Comparison of ENCODE assay signal across 18 mouse cellular contexts in the genomic region with DNA sequence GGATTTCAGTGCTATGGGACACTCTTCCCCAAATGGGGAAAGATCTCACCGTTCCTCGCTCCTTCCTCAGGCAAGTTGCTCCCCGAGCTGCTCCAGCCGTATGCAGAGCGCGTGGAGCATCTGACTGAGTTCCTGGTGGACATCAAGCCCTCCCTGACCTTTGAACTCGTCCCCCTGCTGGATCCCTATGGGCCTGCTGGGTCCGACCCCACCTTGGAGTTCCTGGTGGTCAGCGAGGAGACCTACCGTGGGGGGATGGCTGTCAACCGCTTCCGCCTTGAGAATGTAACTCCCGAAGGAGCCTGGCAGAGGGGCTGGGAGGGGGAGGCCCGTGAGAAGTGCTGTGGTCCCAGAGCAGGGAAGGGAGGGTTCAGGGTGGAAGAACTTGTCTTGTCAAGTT. TPM values are rescaled to one million over a fixed set of nuclear protein-coding genes. Genes with fewer than 3 reads are reported as not detected.
DNase-seq lines count a peak whose midpoint lies in the region; ATAC-seq and TF ChIP-seq lines count a peak whose summit lies in the region.
"Had no signal": no experiment of that assay in that cellular context is flagged by ENCODE, and none has a peak within 500 bp of the region (broad histone marks: within the 10 kb centered on the region; RNA-seq: fewer than 3 reads in every experiment).

No protein-coding gene starts in this region.

- intact Hi-C loops in heart, postnatal 10 days (cut with DNase I): no loop called here

- no peak for TF ChIP-seq POLR2A in liver, adult 2 months (IDR thresholded peaks at IDR 0.05; ENCODE audit: extremely low read depth, insufficient read depth, low read length)

- no peak for ATAC-seq in liver, embryonic 12.5 days
- no peak for ATAC-seq in limb, embryonic 15.5 days (ENCODE audit: insufficient number of reproducible peaks, low FRiP score, low TSS enrichment, low read depth)
- ATAC-seq: forebrain, embryonic 15.5 days had no signal

- H3K9me3 ChIP-seq in heart, embryonic 10.5 days: no peaks in the 10 kb centered on the region
- no peaks in the 10 kb centered on the region for H3K9me3 ChIP-seq in liver, embryonic 12.5 days (replicated peaks)
- no peaks in the 10 kb centered on the region for H3K9me3 ChIP-seq in limb, embryonic 15.5 days
- H3K9me3 ChIP-seq: forebrain, embryonic 15.5 days had no signal

- peak overlapping the region; percentile 42; the same call in 1 of the 2 replicates for H3K27ac ChIP-seq in heart, embryonic 10.5 days
- 0 out of 2 replicates have a peak overlapping the region, but pooled peaks have one; percentile 2 for H3K27ac ChIP-seq in liver, adult 2 months (replicated peaks; ENCODE audit: insufficient read depth, low read depth, low read length)
- no peak overlapping the region for H3K27ac ChIP-seq in liver, embryonic 12.5 days
- H3K27ac ChIP-seq in limb, embryonic 15.5 days: 0 out of 2 replicates have a peak overlapping the region, but pooled peaks have one; percentile 17
- H3K27ac ChIP-seq: forebrain, embryonic 15.5 days; hindbrain, embryonic 14.5 days; liver, embryonic 14.5 days had no signal

- 83% methylated on average over 14 of the region's 14 CpGs for WGBS in heart, embryonic 10.5 days
- 90% methylated on average over 14 of the region's 14 CpGs for WGBS in liver, adult 2 months
- WGBS in liver, embryonic 12.5 days (ENCODE audit: insufficient replicate concordance): 82% methylated on average over 14 of the region's 14 CpGs
- WGBS in limb, embryonic 15.5 days: 81% methylated on average over 14 of the region's 14 CpGs

- peaks cover 22% of the 10 kb centered on the region for H3K36me3 ChIP-seq in heart, embryonic 10.5 days
- peaks cover 3% of the 10 kb centered on the region; the same call in 1 of the 2 replicates for H3K36me3 ChIP-seq in liver, adult 2 months (ENCODE audit: control insufficient read depth, insufficient read depth, low read length)
- peaks cover 26% of the 10 kb centered on the region for H3K36me3 ChIP-seq in liver, embryonic 12.5 days
- peaks cover 19% of the 10 kb centered on the region for H3K36me3 ChIP-seq in limb, embryonic 15.5 days

- no peak overlapping the region for H3K4me3 ChIP-seq in heart, embryonic 10.5 days
- no peak overlapping the region for H3K4me3 ChIP-seq in liver, adult 2 months (ENCODE audit: insufficient read depth, low read depth, low read length)
- no peak overlapping the region for H3K4me3 ChIP-seq in liver, embryonic 12.5 days
- no peak overlapping the region for H3K4me3 ChIP-seq in limb, embryonic 15.5 days

- no peak for TF ChIP-seq CTCF in liver, adult 2 months (IDR thresholded peaks at IDR 0.05; ENCODE audit: low read depth, low read length)

- H3K4me1 ChIP-seq in heart, embryonic 10.5 days: peaks cover 68% of the 10 kb centered on the region
- H3K4me1 ChIP-seq in liver, adult 2 months (ENCODE audit: control insufficient read depth, insufficient read depth, low read length): peaks cover 24% of the 10 kb centered on the region
- peaks cover 74% of the 10 kb centered on the region for H3K4me1 ChIP-seq in liver, embryonic 12.5 days
- H3K4me1 ChIP-seq in limb, embryonic 15.5 days: peaks cover 58% of the 10 kb centered on the region

- DNase-seq in adrenal gland, adult (ENCODE audit: inconsistent age in 2 of 2, low spot score in 1 of 2): peak; percentile 34 to 40
- DNase-seq in adrenal gland, postnatal 14 days: no peak
- no peak for DNase-seq in heart, embryonic 10.5 days (ENCODE audit: low spot score)
- DNase-seq in heart, postnatal 10 days: no peak
- no peak for DNase-seq in liver, adult 2 months (ENCODE audit: extremely low read depth, low read depth, low spot score)
- no peak for DNase-seq in left cerebral cortex, adult 18-20 months (ENCODE audit: low spot score in 2 of 2)
- DNase-seq: cerebellum, adult 11 months; kidney, adult 11 months; lung, postnatal 10 days; retina, postnatal 1 day; right cerebral cortex, postnatal 4 days had no signal

- peaks cover 6% of the 10 kb centered on the region; the same call in 1 of the 2 replicates for H3K79me2 ChIP-seq in liver, adult 2 months (ENCODE audit: control insufficient read depth, insufficient read depth, low read length)

- H3K9ac ChIP-seq in liver, adult 2 months (ENCODE audit: low read depth, low read length): no peak overlapping the region
- H3K9ac ChIP-seq in liver, embryonic 12.5 days: no peak overlapping the region
- H3K9ac ChIP-seq in limb, embryonic 15.5 days: 0 out of 2 replicates have a peak overlapping the region, but pooled peaks have one; percentile 18
- H3K9ac ChIP-seq: hindbrain, embryonic 14.5 days; liver, embryonic 14.5 days had no signal

- no peak overlapping the region for H3K4me2 ChIP-seq in liver, embryonic 12.5 days
- H3K4me2 ChIP-seq in limb, embryonic 15.5 days: 0 out of 2 replicates have a peak overlapping the region, but pooled peaks have one; percentile 5
- H3K4me2 ChIP-seq: forebrain, embryonic 15.5 days had no signal

- peaks cover 25% of the 10 kb centered on the region for H3K27me3 ChIP-seq in heart, embryonic 10.5 days (ENCODE audit: insufficient read depth, poor library complexity, severe bottlenecking)
- no peaks in the 10 kb centered on the region for H3K27me3 ChIP-seq in liver, adult 2 months (ENCODE audit: control insufficient read depth, insufficient read depth, low read length)
- H3K27me3 ChIP-seq in liver, embryonic 12.5 days (replicated peaks): peaks cover 25% of the 10 kb centered on the region
- H3K27me3 ChIP-seq in limb, embryonic 15.5 days: peaks cover 23% of the 10 kb centered on the region

RNA-seq across cellular contexts. Expression of a gene that starts 1.9 kb away (rescaled TPM):
- 87.7 and 97.6 TPM in 2 replicates for total RNA-seq in adrenal gland, postnatal 14 days (2021)
- polyA plus RNA-seq in heart, embryonic 10.5 days (2016; fragmentation: Nextera tagmentation; extraction: Ambion mirVana): 36.5 and 37.0 TPM in 2 replicates
- 10 to 100 TPM; 18.7 to 21.4 TPM for total RNA-seq in heart, postnatal 10 days (2021)
- 84.0 and 89.9 TPM in 2 replicates for total RNA-seq in liver, adult 2 months (2014; rRNA removed)
- 182 and 194 TPM in 2 replicates for polyA plus RNA-seq in liver, adult 2 months (2012; rRNA removed)
- 26.4 and 28.5 TPM in 2 replicates for polyA plus RNA-seq in liver, embryonic 12.5 days (2016; fragmentation: Nextera tagmentation; extraction: Ambion mirVana)
- polyA plus RNA-seq in limb, embryonic 15.5 days (2015; fragmentation: Nextera tagmentation; extraction: Ambion mirVana): 40.3 TPM in 2 replicates
- total RNA-seq in left cerebral cortex, adult 18-20 months (2021): 10 to 100 TPM; 22.5 to 24.6 TPM

RNA-seq across cellular contexts. Expression of a gene that starts 2.8 kb away (rescaled TPM):
- 39.8 and 45.9 TPM in 2 replicates for total RNA-seq in adrenal gland, postnatal 14 days (2021)
- 42.6 and 52.0 TPM in 2 replicates for polyA plus RNA-seq in heart, embryonic 10.5 days (2016; fragmentation: Nextera tagmentation; extraction: Ambion mirVana)
- total RNA-seq in heart, postnatal 10 days (2021): 10 to 100 TPM; 14.1 to 18.1 TPM
- total RNA-seq in liver, adult 2 months (2014; rRNA removed): 33.5 and 34.4 TPM in 2 replicates
- polyA plus RNA-seq in liver, adult 2 months (2012; rRNA removed): 34.8 and 39.8 TPM in 2 replicates
- 34.9 and 35.7 TPM in 2 replicates for polyA plus RNA-seq in liver, embryonic 12.5 days (2016; fragmentation: Nextera tagmentation; extraction: Ambion mirVana)
- 51.7 and 53.8 TPM in 2 replicates for polyA plus RNA-seq in limb, embryonic 15.5 days (2015; fragmentation: Nextera tagmentation; extraction: Ambion mirVana)
- 10 to 100 TPM; 39.5 to 46.6 TPM for total RNA-seq in left cerebral cortex, adult 18-20 months (2021)

RNA-seq across cellular contexts. Expression of a gene that starts 6.0 kb away (rescaled TPM):
- 0.85 and 1.2 TPM in 2 replicates for total RNA-seq in adrenal gland, postnatal 14 days (2021)
- polyA plus RNA-seq in heart, embryonic 10.5 days (2016; fragmentation: Nextera tagmentation; extraction: Ambion mirVana): 0.21 TPM in 1 of 2 replicates, not detected in the other
- under 1 TPM in 1 of 2 experiments, not detected in 1; 0.45 TPM for total RNA-seq in heart, postnatal 10 days (2021)
- 0.27 and 0.37 TPM in 2 replicates for total RNA-seq in liver, adult 2 months (2014; rRNA removed)
- 0.12 and 0.37 TPM in 2 replicates for polyA plus RNA-seq in liver, adult 2 months (2012; rRNA removed)
- 0.08 TPM in 1 of 2 replicates, not detected in the other for polyA plus RNA-seq in liver, embryonic 12.5 days (2016; fragmentation: Nextera tagmentation; extraction: Ambion mirVana)
- 0.14 TPM in 1 of 2 replicates, not detected in the other for polyA plus RNA-seq in limb, embryonic 15.5 days (2015; fragmentation: Nextera tagmentation; extraction: Ambion mirVana)
- under 1 TPM; 0.59 to 0.91 TPM for total RNA-seq in left cerebral cortex, adult 18-20 months (2021)
- total RNA-seq: megakaryocyte-erythroid progenitor cell, adult 5-6 weeks; MEL had no signal
- polyA plus RNA-seq: hindbrain, embryonic 14.5 days had no signal

RNA-seq across cellular contexts. Expression of a gene that starts 11.0 kb away (rescaled TPM):
- total RNA-seq in adrenal gland, postnatal 14 days (2021): 6.6 and 8.8 TPM in 2 replicates
- 29.6 and 40.8 TPM in 2 replicates for polyA plus RNA-seq in heart, embryonic 10.5 days (2016; fragmentation: Nextera tagmentation; extraction: Ambion mirVana)
- total RNA-seq in heart, postnatal 10 days (2021): 1 to 10 TPM; 5.0 to 5.6 TPM
- total RNA-seq in liver, adult 2 months (2014; rRNA removed): 0.55 and 0.67 TPM in 2 replicates
- 0.20 and 0.39 TPM in 2 replicates for polyA plus RNA-seq in liver, adult 2 months (2012; rRNA removed)
- polyA plus RNA-seq in liver, embryonic 12.5 days (2016; fragmentation: Nextera tagmentation; extraction: Ambion mirVana): 28.2 and 28.3 TPM in 2 replicates
- polyA plus RNA-seq in limb, embryonic 15.5 days (2015; fragmentation: Nextera tagmentation; extraction: Ambion mirVana): 27.4 and 28.0 TPM in 2 replicates
- 1 to 10 TPM; 3.0 to 3.6 TPM for total RNA-seq in left cerebral cortex, adult 18-20 months (2021)

RNA-seq across cellular contexts. Expression of a gene that starts 14.4 kb away (rescaled TPM):
- 29.6 and 30.8 TPM in 2 replicates for total RNA-seq in adrenal gland, postnatal 14 days (2021)
- polyA plus RNA-seq in heart, embryonic 10.5 days (2016; fragmentation: Nextera tagmentation; extraction: Ambion mirVana): 13.9 and 15.8 TPM in 2 replicates
- 1 to 10 TPM; 9.9 to 10.0 TPM for total RNA-seq in heart, postnatal 10 days (2021)
- 22.1 and 23.6 TPM in 2 replicates for total RNA-seq in liver, adult 2 months (2014; rRNA removed)
- 33.8 and 38.8 TPM in 2 replicates for polyA plus RNA-seq in liver, adult 2 months (2012; rRNA removed)
- polyA plus RNA-seq in liver, embryonic 12.5 days (2016; fragmentation: Nextera tagmentation; extraction: Ambion mirVana): 6.3 and 7.0 TPM in 2 replicates
- 12.7 and 16.4 TPM in 2 replicates for polyA plus RNA-seq in limb, embryonic 15.5 days (2015; fragmentation: Nextera tagmentation; extraction: Ambion mirVana)
- total RNA-seq in left cerebral cortex, adult 18-20 months (2021): 1 to 10 TPM; 7.0 to 7.9 TPM

Comparison
In these comparisons a context has a peak if more than half of its experiments do, and no peak if none do; other contexts are left out.
1. DNase-seq: peak in adrenal gland, adult (2 of 2); none in adrenal gland, postnatal 14 days (single experiment), heart, embryonic 10.5 days (single experiment), heart, postnatal 10 days (0 of 2), liver, adult 2 months (single experiment) and left cerebral cortex, adult 18-20 months (0 of 2).